Mouse (Mus musculus) erythroblast, embryonic 14.5 days (primary cell): ENCODE data around the gene Riok2. TPM values are rescaled to one million over a fixed set of nuclear protein-coding genes. Genes with fewer than 3 reads are reported as not detected.

Experiments
- H3K27me3 ChIP-seq: 2 replicates; pipeline ENCODE4 v1.6.1; 2012; ENCODE audit warnings: inconsistent platforms; ENCODE audit not compliant: control insufficient read depth
- H3K36me3 ChIP-seq: 2 replicates; pipeline ENCODE4 v1.6.1; 2012; ENCODE audit warnings: mild to moderate bottlenecking, inconsistent platforms; ENCODE audit not compliant: control insufficient read depth
- H3K4me1 ChIP-seq: 2 replicates; pipeline ENCODE4 v1.6.1; 2012; ENCODE audit warnings: inconsistent platforms; ENCODE audit not compliant: control insufficient read depth
- H3K4me3 ChIP-seq: replicated peaks from 2 replicates; pipeline ENCODE3; 2012; ENCODE audit warnings: moderate library complexity, mild to moderate bottlenecking, inconsistent platforms
- H3K9me3 ChIP-seq: 2 replicates; pipeline ENCODE4 v1.6.1; 2012; ENCODE audit warnings: low read length, inconsistent platforms, mixed read lengths; ENCODE audit not compliant: control insufficient read depth
- GATA1 ChIP-seq: IDR thresholded peaks from 2 replicates; pipeline ENCODE4 v1.6.1; 2012; ENCODE audit warnings: low read length, inconsistent platforms, mixed read lengths
- TAL1 ChIP-seq: IDR thresholded peaks from 3 replicates; pipeline ENCODE4 v1.6.1; 2012; ENCODE audit warnings: low read length, inconsistent platforms, mixed read lengths
- polyA plus RNA-seq: library from polyadenylated mRNA; stranded (reverse); fragments of >175 nt; gene quantifications from 2 replicates; pipeline ENCODE4 v1.2.3, GENCODE M21; 2012

The Riok2 gene
- polyA plus RNA-seq, 1 experiment = 0.13 TPM

- H3K9me3 ChIP-seq = no peaks in the 10 kb centered on the region
- TF ChIP-seq TAL1 = no peak
- TF ChIP-seq GATA1 = no peak
- H3K4me1 ChIP-seq = no peaks in the 10 kb centered on the region
- H3K4me3 ChIP-seq = no peak overlapping the region
- no peaks in the 10 kb centered on the region for H3K36me3 ChIP-seq
- H3K27me3 ChIP-seq = no peaks in the 10 kb centered on the region
These were observed 29.5 kb downstream of the Riok2 start for GRCm38 (mm10) chr17:17403578-17404112.

GRCm38 (mm10) chr17:17404811-17405544 is 30.9 kb downstream of the Riok2 start:
- Histone ChIP-seq H3K4me3 (no peak overlapping the region), H3K4me1 (no peaks in the 10 kb centered on the region)
- TF ChIP-seq TAL1 = no peak
- TF ChIP-seq GATA1 = no peak

GRCm38 (mm10) chr17:17405606-17406005 is 31.5 kb downstream of the Riok2 start:
- Histone ChIP-seq H3K27me3 (no peaks in the 10 kb centered on the region), H3K4me1 (no peaks in the 10 kb centered on the region), H3K9me3 (no peaks in the 10 kb centered on the region), H3K36me3 (no peaks in the 10 kb centered on the region), H3K4me3 (no peak overlapping the region)
- TF ChIP-seq TAL1 (no peak), GATA1 (no peak)

More at GRCm38 (mm10) chr17:17404811-17405544, 30.9 kb downstream of the Riok2 start:
- Histone ChIP-seq H3K27me3 (no peaks in the 10 kb centered on the region), H3K36me3 (no peaks in the 10 kb centered on the region), H3K9me3 (no peaks in the 10 kb centered on the region)

GRCm38 (mm10) chr17:17408137-17408536 is 34.0 kb downstream of the Riok2 start:
- H3K4me3 ChIP-seq = no peak overlapping the region
- no peaks in the 10 kb centered on the region for H3K4me1 ChIP-seq
- no peaks in the 10 kb centered on the region for H3K36me3 ChIP-seq
- H3K27me3 ChIP-seq = no peaks in the 10 kb centered on the region
- TF ChIP-seq GATA1 = no peak
- TF ChIP-seq TAL1 = no peak
- no peaks in the 10 kb centered on the region for H3K9me3 ChIP-seq

GRCm38 (mm10) chr17:17408720-17409478 is 34.8 kb downstream of the Riok2 start:
- no peaks in the 10 kb centered on the region for H3K36me3 ChIP-seq
- no peaks in the 10 kb centered on the region for H3K9me3 ChIP-seq
- TF ChIP-seq GATA1 (no peak), TAL1 (no peak)
- H3K4me1 ChIP-seq = no peaks in the 10 kb centered on the region
- no peaks in the 10 kb centered on the region for H3K27me3 ChIP-seq
- H3K4me3 ChIP-seq = no peak overlapping the region

GRCm38 (mm10) chr17:17409601-17410000 is 35.5 kb downstream of the Riok2 start:
- no peak for TF ChIP-seq GATA1
- no peak for TF ChIP-seq TAL1
- no peaks in the 10 kb centered on the region for H3K4me1 ChIP-seq
- no peaks in the 10 kb centered on the region for H3K9me3 ChIP-seq
- no peak overlapping the region for H3K4me3 ChIP-seq
- no peaks in the 10 kb centered on the region for H3K27me3 ChIP-seq
- H3K36me3 ChIP-seq = no peaks in the 10 kb centered on the region

- Histone ChIP-seq H3K36me3 (no peaks in the 10 kb centered on the region), H3K9me3 (no peaks in the 10 kb centered on the region), H3K4me3 (no peak overlapping the region), H3K27me3 (no peaks in the 10 kb centered on the region), H3K4me1 (no peaks in the 10 kb centered on the region)
- no peak for TF ChIP-seq TAL1
- TF ChIP-seq GATA1 = no peak
These were observed 37.3 kb downstream of the Riok2 start for GRCm38 (mm10) chr17:17411443-17411842.

- no peak overlapping the region for H3K4me3 ChIP-seq
- TF ChIP-seq GATA1 = no peak
- TF ChIP-seq TAL1 = no peak
- no peaks in the 10 kb centered on the region for H3K27me3 ChIP-seq
- H3K4me1 ChIP-seq = no peaks in the 10 kb centered on the region
- H3K9me3 ChIP-seq = no peaks in the 10 kb centered on the region
- no peaks in the 10 kb centered on the region for H3K36me3 ChIP-seq
These were observed 38.1 kb downstream of the Riok2 start for GRCm38 (mm10) chr17:17412176-17412575.

- Histone ChIP-seq H3K4me3 (no peak overlapping the region), H3K27me3 (no peaks in the 10 kb centered on the region), H3K36me3 (no peaks in the 10 kb centered on the region), H3K9me3 (no peaks in the 10 kb centered on the region), H3K4me1 (no peaks in the 10 kb centered on the region)
- TF ChIP-seq GATA1 (no peak), TAL1 (no peak)
These were observed 40.1 kb downstream of the Riok2 start for GRCm38 (mm10) chr17:17414206-17414605.
